Mouse (Mus musculus) midbrain, postnatal 0 days (tissue): ENCODE results near the gene Olfr651. TPM values are rescaled to one million over a fixed set of nuclear protein-coding genes. Genes with fewer than 3 reads are reported as not detected.

ENCODE experiments used
- ATAC-seq: fragments of 200-750 bp; cut with Nextera tagmentation; 2 replicates; pipeline ENCODE4 v1.8.0; 2017; ENCODE audit warnings: moderate number of reproducible peaks, mild to moderate bottlenecking, moderate TSS enrichment, moderate library complexity; ENCODE audit not compliant: low FRiP score
- DNase-seq: peaks from one replicate; pipeline ENCODE4 v3.0.0-alpha.2; 2015; ENCODE audit warnings: low spot score
- H3K27ac ChIP-seq: fragments of 300-500 bp; sonication (generic); 2 replicates; pipeline ENCODE4 v1.5.1; 2014; ENCODE audit warnings: low read depth, mild to moderate bottlenecking, low read length, mixed read lengths
- H3K27me3 ChIP-seq: fragments of 300-500 bp; sonication (generic); 2 replicates; pipeline ENCODE4 v1.6.1; 2014; ENCODE audit warnings: low read length, control low read depth, mixed read lengths; ENCODE audit not compliant: insufficient read depth
- H3K36me3 ChIP-seq: fragments of 300-500 bp; sonication (generic); 2 replicates; pipeline ENCODE4 v1.6.1; 2014; ENCODE audit warnings: low read length, control low read depth, mixed read lengths; ENCODE audit not compliant: insufficient read depth
- H3K4me1 ChIP-seq: fragments of 300-500 bp; sonication (generic); 2 replicates; pipeline ENCODE4 v1.6.1; 2014; ENCODE audit warnings: mild to moderate bottlenecking, control low read depth, antibody characterized with exemption, low read length, mixed read lengths; ENCODE audit not compliant: insufficient read depth
- H3K4me2 ChIP-seq: fragments of 300-500 bp; sonication (generic); 2 replicates; pipeline ENCODE4 v1.6.1; 2014; ENCODE audit warnings: low read depth, mild to moderate bottlenecking, low read length, mixed read lengths; ENCODE audit not compliant: poor library complexity, severe bottlenecking
- H3K4me3 ChIP-seq: fragments of 300-500 bp; sonication (generic); 2 replicates; pipeline ENCODE4 v1.5.1; 2014; ENCODE audit warnings: low read depth, mild to moderate bottlenecking, low read length, moderate library complexity
- H3K9ac ChIP-seq: fragments of 300-500 bp; sonication (generic); replicated peaks from 2 replicates; pipeline ENCODE4 v1.6.1; 2014; ENCODE audit warnings: mild to moderate bottlenecking, low read length, moderate library complexity, mixed read lengths; ENCODE audit not compliant: poor library complexity, severe bottlenecking
- H3K9me3 ChIP-seq: fragments of 300-500 bp; sonication (generic); 2 replicates; pipeline ENCODE4 v1.6.1; 2016; ENCODE audit warnings: low read length, control low read depth
- CTCF ChIP-seq: IDR thresholded peaks from 2 replicates; pipeline ENCODE4 v1.5.1; 2016; ENCODE audit warnings: antibody characterized with exemption, mild to moderate bottlenecking
- WGBS: fragments of 180-500 bp; shearing (Covaris S2); extraction: QIAGEN DNeasy Blood & Tissue Kit; methylation state at CpG from one replicate; pipeline ENCODE4 v1.1.7; 2014; 5-methylcytosine and 5-hydroxymethylcytosine counted together
- polyA plus RNA-seq: library from polyadenylated mRNA; unstranded; fragments of >200 nt; fragmentation: Nextera tagmentation; extraction: Ambion mirVana; gene quantifications from 2 replicates; pipeline ENCODE4 v1.2.1, GENCODE M21; 2015
- total RNA-seq: library from RNA; depleted of rRNA; stranded (reverse); fragments of >200 nt; gene quantifications from 2 replicates; pipeline ENCODE4 v1.2.3, GENCODE M21; 2014

Olfr651 gene
- total and polyA plus RNA-seq, 2 experiments from 2014 or later: not detected

GRCm38 (mm10) chr7:104577014-104577413 is 27.1 kb downstream of the Olfr651 start, which contains the start of gene Olfr653:
TSS of gene Olfr653 (plus strand) at chr7:104577314.
- Histone ChIP-seq H3K4me3 (no peak within 1 kb of the TSS), H3K9ac (no peak within 1 kb of the TSS), H3K36me3 (no peaks in the 10 kb centered on the region), H3K4me1 (no peaks in the 10 kb centered on the region), H3K4me2 (no peak within 1 kb of the TSS), H3K27ac (no peak within 1 kb of the TSS), H3K9me3 (no peaks in the 10 kb centered on the region), H3K27me3 (no peaks in the 10 kb centered on the region)
- no peak for DNase-seq
- WGBS: 79% methylated on average over 2 of the region's 2 CpGs
- no peak for ATAC-seq
- no peak for TF ChIP-seq CTCF

DNA sequence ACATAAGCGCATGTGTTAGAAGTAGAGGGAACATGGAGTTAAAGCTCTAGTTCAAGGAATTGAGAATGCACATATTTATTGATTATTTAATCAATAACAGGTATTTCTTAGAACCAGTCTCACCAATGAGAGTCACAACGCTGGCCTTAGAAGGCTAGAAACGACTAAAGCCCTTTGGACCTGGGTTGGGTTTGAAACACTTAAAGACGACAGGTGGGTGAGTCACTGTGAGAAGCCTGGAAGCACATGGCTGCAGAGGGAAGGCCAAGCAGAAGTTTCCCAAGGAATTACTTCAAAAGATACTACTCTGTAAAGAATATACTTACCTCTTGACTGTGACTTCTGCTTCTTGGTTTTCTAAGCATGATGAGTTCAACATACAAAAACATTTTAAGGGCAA is 30.9 kb downstream of the Olfr651 start:
- Histone ChIP-seq H3K4me2 (no peak overlapping the region), H3K4me3 (no peak overlapping the region), H3K9me3 (no peaks in the 10 kb centered on the region), H3K36me3 (no peaks in the 10 kb centered on the region), H3K27ac (no peak overlapping the region), H3K27me3 (no peaks in the 10 kb centered on the region), H3K4me1 (no peaks in the 10 kb centered on the region), H3K9ac (no peak overlapping the region)
- no peak for TF ChIP-seq CTCF
- no peak for DNase-seq
- 94% methylated on average over 4 of the region's 4 CpGs for WGBS
- ATAC-seq: no peak

DNA sequence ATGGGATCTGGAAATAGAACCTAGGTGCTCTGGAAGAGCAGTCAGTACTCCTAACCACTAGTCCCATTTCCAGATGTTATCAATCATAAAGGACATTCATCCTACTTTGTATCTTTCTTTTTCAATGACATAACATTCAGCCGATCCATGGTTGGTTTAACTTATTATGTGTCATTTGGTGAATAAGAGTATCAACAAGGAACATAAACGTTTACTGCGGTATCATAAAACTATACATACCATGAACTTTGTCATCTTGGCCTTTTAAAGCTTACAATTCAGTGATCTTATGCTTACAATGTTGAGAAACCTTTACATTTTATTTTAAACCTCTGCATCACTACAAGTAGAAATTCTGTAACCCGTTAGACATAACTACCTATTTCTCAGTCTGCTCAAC is 31.5 kb downstream of the Olfr651 start:
- no peak for ATAC-seq
- Histone ChIP-seq H3K4me3 (no peak overlapping the region), H3K4me2 (no peak overlapping the region), H3K9ac (no peak overlapping the region), H3K36me3 (no peaks in the 10 kb centered on the region), H3K27me3 (no peaks in the 10 kb centered on the region), H3K9me3 (no peaks in the 10 kb centered on the region), H3K27ac (no peak overlapping the region), H3K4me1 (no peaks in the 10 kb centered on the region)
- 88% methylated on average over 4 of the region's 4 CpGs for WGBS
- TF ChIP-seq CTCF: no peak
- DNase-seq: no peak

DNA sequence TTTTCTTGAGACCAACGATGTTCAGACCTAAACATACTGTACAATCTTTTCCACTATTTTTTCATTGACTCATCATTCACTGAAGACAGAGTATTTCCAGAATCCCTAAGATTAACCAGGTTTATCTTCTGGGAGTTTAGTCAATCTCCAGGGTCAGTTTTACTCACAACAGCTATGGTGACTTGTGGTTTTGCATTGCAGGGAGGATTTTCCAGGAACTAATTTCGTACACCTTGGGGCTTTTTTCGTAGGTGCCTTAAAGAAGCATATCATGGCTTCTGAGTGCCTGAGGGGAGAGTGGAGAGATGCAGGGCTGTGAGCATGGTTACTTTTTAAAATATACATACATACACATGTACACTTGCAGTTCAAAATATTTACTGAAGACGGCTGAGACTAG is 36.8 kb downstream of the Olfr651 start, which contains the start of gene Olfr654:
Gene Olfr654, plus strand, starts transcription at position 301 of the 400 bp plus-strand sequence.
- H3K4me2 ChIP-seq: no peak within 1 kb of the TSS
- TF ChIP-seq CTCF: no peak
- no peak within 1 kb of the TSS for H3K9ac ChIP-seq
- no peaks in the 10 kb centered on the region for H3K36me3 ChIP-seq
- ATAC-seq (no peak), DNase-seq (no peak)
- H3K27me3 ChIP-seq: no peaks in the 10 kb centered on the region
- no peak within 1 kb of the TSS for H3K4me3 ChIP-seq
- no peaks in the 10 kb centered on the region for H3K9me3 ChIP-seq
- no peaks in the 10 kb centered on the region for H3K4me1 ChIP-seq
- WGBS: 84% methylated on average over 4 of the region's 4 CpGs
- H3K27ac ChIP-seq: no peak within 1 kb of the TSS

DNA sequence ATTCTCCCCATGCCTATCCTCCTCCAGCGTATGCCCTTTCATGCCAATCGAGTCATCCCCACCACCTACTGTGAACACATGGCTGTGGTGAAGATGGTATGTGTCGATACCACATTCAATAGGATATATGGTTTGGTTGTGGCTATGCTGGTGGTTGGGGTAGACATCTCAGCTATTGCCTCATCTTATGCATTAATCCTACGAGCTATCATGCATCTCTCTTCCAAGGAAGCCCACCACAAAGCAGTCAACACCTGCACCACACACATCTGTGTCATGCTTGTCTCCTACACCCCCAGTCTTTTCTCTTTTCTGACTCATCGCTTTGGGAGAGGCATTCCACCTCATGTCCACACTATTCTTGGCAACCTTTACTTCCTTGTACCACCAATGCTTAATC is 38.3 kb downstream of the Olfr651 start:
- no peaks in the 10 kb centered on the region for H3K27me3 ChIP-seq
- H3K4me1 ChIP-seq: no peaks in the 10 kb centered on the region
- ATAC-seq: no peak
- no peak overlapping the region for H3K4me2 ChIP-seq
- DNase-seq: no peak
- WGBS: 87% methylated on average over 5 of the region's 5 CpGs
- H3K4me3 ChIP-seq: no peak overlapping the region
- no peaks in the 10 kb centered on the region for H3K36me3 ChIP-seq
- H3K27ac ChIP-seq: no peak overlapping the region
- no peak overlapping the region for H3K9ac ChIP-seq
- H3K9me3 ChIP-seq: no peaks in the 10 kb centered on the region
- TF ChIP-seq CTCF: no peak

GRCm38 (mm10) chr7:104601679-104602078 is 51.7 kb downstream of the Olfr651 start, which contains the start of gene Olfr655:
TSS of gene Olfr655 (minus strand) at chr7:104601779.
- no peaks in the 10 kb centered on the region for H3K36me3 ChIP-seq
- no peaks in the 10 kb centered on the region for H3K9me3 ChIP-seq
- DNase-seq: no peak
- H3K9ac ChIP-seq: no peak within 1 kb of the TSS
- H3K27ac ChIP-seq: no peak within 1 kb of the TSS
- H3K4me2 ChIP-seq: no peak within 1 kb of the TSS
- TF ChIP-seq CTCF: no peak
- no peak for ATAC-seq
- H3K4me3 ChIP-seq: no peak within 1 kb of the TSS
- no peaks in the 10 kb centered on the region for H3K4me1 ChIP-seq
- no peaks in the 10 kb centered on the region for H3K27me3 ChIP-seq
- 89% methylated on average over 2 of the region's 2 CpGs for WGBS
